Mouse (Mus musculus) ES-Bruce4 (cell line): Measurements from ENCODE around the gene 1700028P14Rik. TPM values are rescaled to one million over a fixed set of nuclear protein-coding genes. Genes with fewer than 3 reads are reported as not detected.

Experiments used
- H3K27ac ChIP-seq: 2 replicates; pipeline ENCODE4 v1.5.1; 2012; ENCODE audit warnings: low read length, inconsistent platforms; ENCODE audit not compliant: insufficient read depth
- H3K27me3 ChIP-seq: 2 replicates; pipeline ENCODE4 v1.6.1; 2012; ENCODE audit warnings: mild to moderate bottlenecking, low read length, inconsistent platforms; ENCODE audit not compliant: control insufficient read depth, poor library complexity, insufficient read depth, severe bottlenecking
- H3K36me3 ChIP-seq: 2 replicates; pipeline ENCODE4 v1.6.1; 2012; ENCODE audit warnings: inconsistent platforms, mild to moderate bottlenecking, low read length, moderate library complexity; ENCODE audit not compliant: control insufficient read depth, poor library complexity, insufficient read depth, severe bottlenecking
- H3K4me1 ChIP-seq: one replicate; pipeline ENCODE4 v1.8.1; 2011; ENCODE audit warnings: low read length; ENCODE audit not compliant: control insufficient read depth, insufficient read depth
- H3K4me3 ChIP-seq: 2 replicates; pipeline ENCODE4 v1.5.1; 2011; ENCODE audit warnings: low read depth, mild to moderate bottlenecking, low read length
- H3K9ac ChIP-seq: 2 replicates; pipeline ENCODE4 v1.6.1; 2012; ENCODE audit warnings: low read depth, mild to moderate bottlenecking, inconsistent platforms; ENCODE audit not compliant: poor library complexity, severe bottlenecking
- H3K9me3 ChIP-seq: replicated peaks from 2 replicates; pipeline ENCODE4 v1.6.1; 2012; ENCODE audit warnings: mild to moderate bottlenecking, low read length, inconsistent platforms; ENCODE audit not compliant: control insufficient read depth, poor library complexity, insufficient read depth, severe bottlenecking
- CTCF ChIP-seq: IDR thresholded peaks from one replicate; pipeline ENCODE4 v1.8.1; 2011; ENCODE audit warnings: low read depth, low read length
- EP300 ChIP-seq: IDR thresholded peaks from 2 replicates; pipeline ENCODE4 v1.6.1; 2011; ENCODE audit warnings: low read depth, low read length; ENCODE audit not compliant: insufficient read depth
- POLR2A ChIP-seq: IDR thresholded peaks from one replicate; pipeline ENCODE4 v1.8.1; 2011; ENCODE audit warnings: low read length; ENCODE audit not compliant: insufficient read depth
- polyA plus RNA-seq: library from polyadenylated mRNA; stranded (reverse); fragments of >200 nt; gene quantifications from 2 replicates; pipeline ENCODE4 v1.2.4, GENCODE M21; 2011; ENCODE audit warnings: low read depth; ENCODE audit not compliant: missing spikeins, insufficient read depth, insufficient read length

1700028P14Rik gene
- polyA plus RNA-seq, 1 experiment: not detected

DNA sequence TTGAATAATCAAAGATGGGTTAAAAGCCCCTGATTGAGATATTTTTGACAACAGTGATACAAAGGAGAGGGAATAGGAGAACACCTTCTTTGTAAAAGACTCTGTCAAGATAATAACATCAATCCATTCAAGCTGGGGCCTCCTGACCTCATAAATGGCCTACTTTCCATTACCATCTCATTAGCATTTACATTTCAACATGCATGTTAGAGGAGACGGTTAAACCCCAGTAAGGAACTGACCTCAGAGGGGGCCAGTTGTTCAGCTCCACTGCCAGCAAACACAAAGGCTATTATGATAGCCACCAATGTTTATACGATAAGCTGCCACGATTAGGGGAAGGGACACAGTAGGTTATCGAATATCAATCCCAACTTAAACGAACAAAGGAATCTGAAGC lies 15.8 kb downstream of the 1700028P14Rik start:
- TF ChIP-seq EP300 (no peak), CTCF (no peak), POLR2A (no peak)
- Histone ChIP-seq H3K4me3 (no peak overlapping the region), H3K36me3 (no peaks in the 10 kb centered on the region)

DNA sequence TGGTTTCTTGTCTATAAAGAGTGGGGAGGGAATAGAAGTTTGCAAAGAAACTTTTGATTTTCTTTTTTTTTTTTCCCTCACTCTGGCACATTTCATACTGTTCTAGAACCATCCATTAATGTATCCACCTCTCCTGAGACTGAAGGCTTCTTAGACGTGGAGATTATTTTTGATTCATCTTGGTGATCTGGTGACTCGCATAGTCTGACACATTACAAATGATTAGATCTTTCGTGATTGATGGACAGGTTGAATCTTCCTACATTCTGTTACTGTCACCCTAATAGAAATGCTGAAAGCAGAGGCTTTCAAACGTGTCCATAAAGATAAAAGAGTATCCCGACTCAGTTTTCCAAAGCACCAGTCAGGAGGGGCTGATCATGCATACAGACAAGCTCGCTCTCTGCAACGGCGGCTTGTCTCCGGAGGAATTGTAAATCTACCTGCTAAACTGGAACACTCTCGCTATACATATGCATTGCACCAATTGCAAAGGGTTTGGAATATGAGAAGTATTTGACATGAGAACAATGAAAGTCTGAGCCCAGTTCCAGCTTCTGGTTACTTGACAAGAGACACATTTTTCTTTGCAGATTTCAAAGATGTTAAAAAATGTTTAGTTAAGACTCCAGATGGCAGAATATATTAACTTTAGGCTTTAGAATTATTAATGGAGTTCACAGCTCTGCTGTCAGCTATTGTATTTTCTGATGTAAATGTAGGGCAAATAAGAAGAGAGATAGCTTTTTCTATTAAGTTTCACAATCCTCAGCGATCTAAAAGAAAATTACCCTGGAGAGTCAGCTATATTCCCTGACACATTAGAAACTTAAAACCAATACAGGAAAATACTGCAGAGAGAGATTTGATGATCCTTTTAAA lies 20.8 kb downstream of the 1700028P14Rik start:
- Histone ChIP-seq H3K27ac (no peak overlapping the region), H3K9me3 (no peaks in the 10 kb centered on the region), H3K4me1 (no peaks in the 10 kb centered on the region), H3K4me3 (no peak overlapping the region), H3K27me3 (no peaks in the 10 kb centered on the region), H3K9ac (no peak overlapping the region), H3K36me3 (no peaks in the 10 kb centered on the region)
- TF ChIP-seq CTCF (no peak), POLR2A (no peak), EP300 (no peak)

More for the DNA sequence above, 15.8 kb downstream of the 1700028P14Rik start:
- Histone ChIP-seq H3K9me3 (no peaks in the 10 kb centered on the region), H3K27me3 (no peaks in the 10 kb centered on the region), H3K4me1 (no peaks in the 10 kb centered on the region), H3K27ac (no peak overlapping the region), H3K9ac (no peak overlapping the region)

DNA sequence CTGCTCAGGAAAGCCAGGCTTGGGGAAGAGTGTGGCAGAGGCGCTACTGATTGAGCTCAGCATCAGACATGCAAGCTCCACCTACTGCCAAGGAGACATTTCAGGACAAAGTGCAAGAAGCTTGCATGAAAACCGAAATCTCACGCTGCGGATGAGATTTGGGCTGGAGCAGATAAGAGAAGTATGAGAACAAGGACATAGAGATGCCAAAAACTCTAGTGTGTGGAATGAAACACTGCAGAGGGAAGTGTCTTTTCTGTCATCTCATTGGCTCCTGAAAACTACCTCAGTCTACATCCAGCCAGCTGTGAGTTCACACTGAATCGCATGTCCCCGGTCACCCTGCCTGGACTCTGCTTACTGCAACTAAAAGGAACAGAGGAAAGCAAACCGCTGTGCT lies 38.3 kb downstream of the 1700028P14Rik start:
- H3K4me3 ChIP-seq: no peak overlapping the region
- no peak overlapping the region for H3K9ac ChIP-seq
- no peaks in the 10 kb centered on the region for H3K36me3 ChIP-seq
- H3K27ac ChIP-seq: no peak overlapping the region
- no peaks in the 10 kb centered on the region for H3K9me3 ChIP-seq
- H3K27me3 ChIP-seq: no peaks in the 10 kb centered on the region
- TF ChIP-seq CTCF (no peak), POLR2A (no peak), EP300 (no peak)
- H3K4me1 ChIP-seq: no peaks in the 10 kb centered on the region

DNA sequence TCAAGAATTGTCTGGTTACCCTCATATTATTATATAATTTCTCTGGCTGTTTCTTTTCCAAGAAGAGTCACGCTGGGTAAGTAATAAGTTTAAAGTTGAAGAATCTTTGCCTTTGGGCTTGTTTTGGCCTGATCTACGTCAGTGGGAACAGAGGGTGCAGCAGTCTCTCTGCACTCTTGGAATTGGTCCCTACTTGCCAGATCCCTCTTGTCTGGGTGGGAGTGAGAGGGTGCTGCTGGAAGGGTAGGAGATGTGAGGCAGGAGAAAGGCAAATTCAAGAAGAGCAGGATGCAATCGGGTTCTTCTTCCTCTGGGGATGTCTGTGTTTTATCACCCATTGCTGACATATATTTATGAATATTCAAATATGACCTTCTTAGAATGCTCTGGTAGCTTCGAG lies 42.9 kb downstream of the 1700028P14Rik start:
- Histone ChIP-seq H3K9ac (no peak overlapping the region), H3K36me3 (no peaks in the 10 kb centered on the region), H3K9me3 (no peaks in the 10 kb centered on the region), H3K4me1 (no peaks in the 10 kb centered on the region), H3K4me3 (no peak overlapping the region), H3K27me3 (no peaks in the 10 kb centered on the region), H3K27ac (no peak overlapping the region)
- TF ChIP-seq CTCF (no peak), POLR2A (no peak), EP300 (no peak)

DNA sequence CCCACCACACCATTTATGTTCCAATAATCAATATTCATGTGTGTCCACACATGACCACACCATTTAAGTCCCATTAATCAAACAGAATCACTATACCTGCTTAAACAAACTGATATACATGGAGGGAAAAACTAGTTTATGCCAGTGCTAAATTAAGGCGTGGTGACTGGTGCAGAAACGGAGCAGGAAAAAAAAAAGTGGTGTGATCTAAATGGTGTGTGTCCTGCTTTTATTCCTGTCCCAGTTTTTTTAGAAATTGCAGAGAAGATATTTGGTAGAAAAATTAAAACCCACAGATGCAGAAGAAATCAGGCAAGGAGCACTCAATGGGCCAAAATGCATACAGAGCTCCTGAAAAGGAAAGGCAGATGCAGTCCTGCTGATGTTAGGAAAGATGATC lies 44.7 kb downstream of the 1700028P14Rik start:
- no peak overlapping the region for H3K27ac ChIP-seq
- H3K27me3 ChIP-seq: no peaks in the 10 kb centered on the region
- H3K9ac ChIP-seq: no peak overlapping the region
- no peak for TF ChIP-seq CTCF
- no peak for TF ChIP-seq POLR2A
- no peak for TF ChIP-seq EP300
- no peaks in the 10 kb centered on the region for H3K36me3 ChIP-seq
- H3K4me1 ChIP-seq: no peaks in the 10 kb centered on the region
- no peak overlapping the region for H3K4me3 ChIP-seq
- H3K9me3 ChIP-seq: no peaks in the 10 kb centered on the region

DNA sequence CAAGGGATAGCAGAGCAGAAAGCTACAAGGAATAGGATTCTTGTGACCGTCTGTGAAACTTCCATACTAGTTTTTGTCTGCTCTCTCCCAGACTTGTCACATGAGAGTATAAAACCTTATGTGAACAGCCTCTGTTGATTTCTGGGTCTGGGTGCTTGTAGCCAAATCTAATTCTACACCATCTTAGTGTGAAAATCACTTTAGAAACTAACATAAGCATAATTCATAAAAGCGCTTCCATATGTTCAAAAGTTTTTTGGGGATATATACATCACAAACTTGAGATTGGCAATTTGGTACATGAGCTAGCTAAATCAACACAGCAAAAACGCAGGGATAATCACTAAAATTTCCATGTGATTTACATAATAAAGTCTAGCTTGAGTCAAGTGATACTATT lies 57.7 kb downstream of the 1700028P14Rik start:
- Histone ChIP-seq H3K4me3 (no peak overlapping the region), H3K27ac (no peak overlapping the region), H3K27me3 (no peaks in the 10 kb centered on the region), H3K4me1 (peaks cover under 1% of the 10 kb centered on the region), H3K36me3 (no peaks in the 10 kb centered on the region), H3K9me3 (no peaks in the 10 kb centered on the region), H3K9ac (no peak overlapping the region)
- no peak for TF ChIP-seq EP300
- no peak for TF ChIP-seq POLR2A
- no peak for TF ChIP-seq CTCF
